Mouse (Mus musculus): ENCODE measurements around the gene Tmco4. TPM values are rescaled to one million over a fixed set of nuclear protein-coding genes. Genes with fewer than 3 reads are reported as not detected.

Gene Tmco4
- polyA plus RNA-seq, 1 experiment from 2014 or later = 1.7 TPM

DNA sequence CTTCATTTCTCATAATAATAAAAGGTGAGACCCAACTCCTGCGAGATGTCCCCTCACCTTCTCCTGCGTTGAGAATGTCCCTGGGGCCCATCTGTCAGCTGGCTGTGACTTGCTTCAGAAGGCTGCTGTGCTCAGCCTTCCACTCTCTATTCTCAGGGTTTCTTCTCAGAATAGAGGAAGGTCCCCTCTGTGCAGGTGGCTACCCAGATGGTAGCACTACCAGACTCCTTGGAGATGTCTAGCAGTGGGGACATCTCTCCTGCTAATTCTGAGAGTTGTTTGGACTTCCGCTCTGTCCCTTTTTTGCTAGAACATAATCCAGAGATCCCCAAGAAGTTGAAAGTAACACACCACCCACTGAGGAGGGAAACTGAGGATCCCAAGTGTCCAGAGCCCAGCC lies 62.3 kb downstream of the Tmco4 start:
- DNase-seq (ENCODE audit: low spot score) (no peak), ATAC-seq (ENCODE audit: insufficient read depth, low FRiP score, low TSS enrichment) (no peak)
- no peak overlapping the region for H3K9ac ChIP-seq (ENCODE audit: low read length)
- WGBS = 93% methylated on average over 3 of the region's 3 CpGs
- H3K4me1 ChIP-seq (ENCODE audit: control insufficient read depth, insufficient read depth, low read length) = no peaks in the 10 kb centered on the region
- H3K27ac ChIP-seq (ENCODE audit: low read depth, low read length) = no peak overlapping the region
- no peaks in the 10 kb centered on the region for H3K36me3 ChIP-seq (ENCODE audit: control insufficient read depth, insufficient read depth, low read length)
- H3K27me3 ChIP-seq (ENCODE audit: control insufficient read depth, insufficient read depth, low read length) = no peaks in the 10 kb centered on the region
- H3K9me3 ChIP-seq (ENCODE audit: control insufficient read depth, low read length) = no peaks in the 10 kb centered on the region
- H3K4me3 ChIP-seq (ENCODE audit: low read depth, low read length) = no peak overlapping the region
- H3K4me2 ChIP-seq (ENCODE audit: low read depth) = no peak overlapping the region

DNA sequence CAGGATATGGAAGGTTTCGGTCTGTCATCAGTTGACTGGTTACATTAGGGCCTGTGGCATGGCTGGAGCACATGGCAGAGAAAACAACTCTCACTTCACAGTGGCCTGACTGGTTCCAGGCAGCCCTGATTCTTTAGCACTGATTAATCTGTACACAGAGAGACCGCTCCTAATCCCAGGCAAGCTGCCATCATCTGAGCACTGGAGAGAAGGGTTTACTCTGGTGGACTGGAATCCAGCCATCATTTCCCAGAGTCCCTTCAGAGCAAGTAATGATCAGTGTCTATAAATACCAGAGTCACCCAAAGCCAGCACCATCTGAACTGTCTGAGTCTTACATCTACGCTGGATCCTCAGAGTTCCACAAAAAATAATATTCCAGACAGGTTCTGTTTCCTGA lies 63.1 kb downstream of the Tmco4 start:
- Histone ChIP-seq H3K9me3 (ENCODE audit: control insufficient read depth, low read length) (no peaks in the 10 kb centered on the region), H3K4me3 (ENCODE audit: low read depth, low read length) (no peak overlapping the region), H3K36me3 (ENCODE audit: control insufficient read depth, insufficient read depth, low read length) (no peaks in the 10 kb centered on the region), H3K27ac (ENCODE audit: low read depth, low read length) (no peak overlapping the region), H3K27me3 (ENCODE audit: control insufficient read depth, insufficient read depth, low read length) (no peaks in the 10 kb centered on the region), H3K4me1 (ENCODE audit: control insufficient read depth, insufficient read depth, low read length) (no peaks in the 10 kb centered on the region), H3K9ac (ENCODE audit: low read length) (no peak overlapping the region), H3K4me2 (ENCODE audit: low read depth) (no peak overlapping the region)
- DNase-seq (ENCODE audit: low spot score) = no peak
- 96% methylated on average over 3 of the region's 3 CpGs for WGBS
- no peak for ATAC-seq (ENCODE audit: insufficient read depth, low FRiP score, low TSS enrichment)

DNA sequence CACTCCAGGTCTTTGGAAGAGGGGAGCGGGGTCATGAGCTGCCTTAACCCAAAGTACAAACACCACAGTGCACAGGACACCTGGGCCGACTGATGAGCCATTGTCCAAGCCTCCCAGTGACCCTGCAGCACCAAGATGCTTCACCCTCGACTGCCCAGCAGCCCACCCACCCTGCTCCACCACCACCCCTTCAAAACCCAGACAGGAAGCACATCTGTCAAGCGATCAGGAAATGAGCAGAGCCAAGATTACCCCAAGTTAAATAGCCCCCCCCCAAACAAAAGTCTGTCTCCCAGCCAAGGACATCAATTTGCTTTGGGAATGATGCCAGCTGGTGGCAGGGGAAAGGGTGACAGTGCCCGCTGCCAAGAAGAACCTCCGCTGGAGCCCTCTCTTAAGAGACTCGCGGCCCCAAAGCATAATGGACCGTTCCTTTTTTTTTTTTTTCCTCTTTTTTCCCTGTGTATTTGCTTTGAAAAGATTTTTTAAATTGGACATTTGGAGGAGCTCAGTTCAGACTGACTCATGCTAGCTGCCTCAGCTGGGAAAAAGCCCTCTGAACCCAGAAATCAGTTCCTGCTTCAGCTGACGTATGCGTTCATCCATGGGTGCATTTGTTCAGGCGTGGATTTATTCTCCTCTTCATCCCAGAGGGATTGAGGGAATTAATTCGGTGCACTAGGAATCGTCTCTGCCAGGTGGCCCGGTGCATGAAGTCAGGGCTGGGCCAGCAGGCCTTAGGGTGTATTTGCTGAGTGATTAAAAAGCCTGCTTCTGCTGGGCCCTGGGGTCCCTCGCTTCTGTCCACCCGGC lies 65.3 kb downstream of the Tmco4 start:
- Histone ChIP-seq H3K4me1 (ENCODE audit: control insufficient read depth, insufficient read depth, low read length) (no peaks in the 10 kb centered on the region), H3K27ac (ENCODE audit: low read depth, low read length) (no peak overlapping the region), H3K9ac (ENCODE audit: low read length) (no peak overlapping the region)

DNA sequence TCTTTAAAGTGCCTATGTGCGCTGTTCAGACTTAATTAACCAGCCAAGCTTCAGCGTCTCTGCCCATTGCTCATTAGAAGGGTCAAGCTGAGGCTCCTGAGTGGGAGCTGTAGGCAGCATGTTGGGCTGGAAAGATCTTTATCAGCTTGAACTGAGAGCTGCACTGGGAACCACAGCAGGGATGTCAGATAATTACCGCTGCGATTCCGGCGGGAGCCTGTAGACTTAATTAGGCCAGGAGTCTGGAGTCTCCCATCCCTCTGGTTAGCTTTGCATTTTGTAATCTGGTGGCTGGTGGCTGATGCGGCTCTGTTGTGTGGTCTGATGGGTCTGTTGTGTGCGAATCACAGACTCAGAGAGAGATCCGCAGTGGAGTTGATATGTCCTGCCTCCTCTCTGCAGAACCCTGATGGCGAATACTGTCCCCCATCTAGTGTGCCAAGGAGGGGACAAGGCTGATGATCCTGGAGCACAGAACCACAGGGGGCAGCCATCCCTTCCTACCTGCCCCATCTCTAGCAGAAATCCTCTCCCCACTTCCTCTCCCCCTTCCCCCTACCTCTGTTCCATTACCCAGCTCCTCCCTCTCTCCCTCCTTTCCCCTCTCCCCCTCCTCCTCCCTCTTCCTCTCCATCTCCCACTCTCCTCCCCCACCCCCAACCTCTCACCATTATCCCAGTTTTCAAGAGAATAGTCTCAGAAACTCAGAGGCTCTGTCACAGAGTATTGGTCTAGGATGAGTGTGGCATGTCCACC lies 67.6 kb downstream of the Tmco4 start:
- Histone ChIP-seq H3K9me3 (ENCODE audit: control insufficient read depth, low read length) (no peaks in the 10 kb centered on the region), H3K9ac (ENCODE audit: low read length) (no peak overlapping the region), H3K4me2 (ENCODE audit: low read depth) (no peak overlapping the region), H3K27me3 (ENCODE audit: control insufficient read depth, insufficient read depth, low read length) (no peaks in the 10 kb centered on the region), H3K4me1 (ENCODE audit: control insufficient read depth, insufficient read depth, low read length) (no peaks in the 10 kb centered on the region), H3K36me3 (ENCODE audit: control insufficient read depth, insufficient read depth, low read length) (no peaks in the 10 kb centered on the region), H3K27ac (ENCODE audit: low read depth, low read length) (no peak overlapping the region), H3K4me3 (ENCODE audit: low read depth, low read length) (no peak overlapping the region)
- no peak for ATAC-seq (ENCODE audit: insufficient read depth, low FRiP score, low TSS enrichment)
- no peak for DNase-seq (ENCODE audit: low spot score)
- WGBS = 10% methylated on average over 9 of the region's 10 CpGs

More for the DNA sequence above, 65.3 kb downstream of the Tmco4 start:
- WGBS = 70% methylated on average over 17 of the region's 17 CpGs
- Histone ChIP-seq H3K36me3 (ENCODE audit: control insufficient read depth, insufficient read depth, low read length) (no peaks in the 10 kb centered on the region), H3K27me3 (ENCODE audit: control insufficient read depth, insufficient read depth, low read length) (no peaks in the 10 kb centered on the region), H3K4me3 (ENCODE audit: low read depth, low read length) (no peak overlapping the region), H3K9me3 (ENCODE audit: control insufficient read depth, low read length) (no peaks in the 10 kb centered on the region), H3K4me2 (ENCODE audit: low read depth) (no peak overlapping the region)
- DNase-seq (ENCODE audit: low spot score) = no peak
- no peak for ATAC-seq (ENCODE audit: insufficient read depth, low FRiP score, low TSS enrichment)

DNA sequence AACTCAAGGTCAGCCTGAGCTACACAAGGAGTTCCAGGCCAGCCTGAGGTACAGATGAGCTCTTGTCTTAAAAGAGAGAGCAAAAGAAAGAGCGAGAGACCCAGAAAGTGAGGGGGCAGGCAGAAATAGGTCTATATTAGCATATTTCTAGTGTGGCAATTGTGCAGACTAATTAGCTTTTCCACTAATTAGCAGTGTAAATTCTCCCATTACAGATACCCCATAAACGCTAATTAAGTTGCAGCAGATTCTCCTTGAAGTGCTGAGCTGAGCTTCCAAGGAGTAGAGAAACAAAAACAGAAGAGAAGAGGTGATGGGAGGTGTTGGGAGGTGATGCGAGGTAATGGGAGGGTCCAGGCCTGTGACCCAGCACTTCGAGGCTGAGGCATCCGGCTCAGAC lies 69.9 kb downstream of the Tmco4 start:
- H3K27me3 ChIP-seq (ENCODE audit: control insufficient read depth, insufficient read depth, low read length) = no peaks in the 10 kb centered on the region
- H3K36me3 ChIP-seq (ENCODE audit: control insufficient read depth, insufficient read depth, low read length) = no peaks in the 10 kb centered on the region
- H3K9ac ChIP-seq (ENCODE audit: low read length) = no peak overlapping the region
- DNase-seq (ENCODE audit: low spot score) (no peak), ATAC-seq (ENCODE audit: insufficient read depth, low FRiP score, low TSS enrichment) (no peak)
- H3K9me3 ChIP-seq (ENCODE audit: control insufficient read depth, low read length) = no peaks in the 10 kb centered on the region
- no peak overlapping the region for H3K4me2 ChIP-seq (ENCODE audit: low read depth)
- H3K4me1 ChIP-seq (ENCODE audit: control insufficient read depth, insufficient read depth, low read length) = no peaks in the 10 kb centered on the region
- H3K27ac ChIP-seq (ENCODE audit: low read depth, low read length) = no peak overlapping the region
- WGBS = 82% methylated on average over 5 of the region's 5 CpGs
- H3K4me3 ChIP-seq (ENCODE audit: low read depth, low read length) = no peak overlapping the region

DNA sequence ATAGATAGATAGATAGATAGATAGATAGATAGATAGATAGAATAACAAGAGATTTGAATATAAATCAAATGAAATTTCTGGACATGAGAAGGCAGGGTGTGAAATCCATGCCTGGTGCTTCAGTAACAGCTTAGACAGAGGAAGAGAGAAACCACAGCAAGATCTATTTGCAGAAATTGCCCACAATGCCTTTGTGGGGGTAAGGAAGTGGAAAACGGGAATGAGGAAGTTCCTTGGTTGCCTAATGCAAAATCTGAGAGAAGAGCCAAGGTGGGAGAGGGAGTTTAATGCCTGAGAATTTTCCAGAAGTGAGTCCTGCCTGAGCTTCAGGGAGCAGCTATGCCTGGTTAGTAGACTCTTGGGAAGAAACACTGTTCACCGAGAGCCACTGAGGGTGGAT lies 70.9 kb downstream of the Tmco4 start:
- Histone ChIP-seq H3K9ac (ENCODE audit: low read length) (no peak overlapping the region), H3K27ac (ENCODE audit: low read depth, low read length) (no peak overlapping the region), H3K9me3 (ENCODE audit: control insufficient read depth, low read length) (no peaks in the 10 kb centered on the region), H3K36me3 (ENCODE audit: control insufficient read depth, insufficient read depth, low read length) (no peaks in the 10 kb centered on the region), H3K4me1 (ENCODE audit: control insufficient read depth, insufficient read depth, low read length) (no peaks in the 10 kb centered on the region), H3K4me2 (ENCODE audit: low read depth) (no peak overlapping the region), H3K27me3 (ENCODE audit: control insufficient read depth, insufficient read depth, low read length) (no peaks in the 10 kb centered on the region), H3K4me3 (ENCODE audit: low read depth, low read length) (no peak overlapping the region)
- WGBS = 88% methylated on average over 2 of the region's 2 CpGs
- DNase-seq (ENCODE audit: low spot score) (no peak), ATAC-seq (ENCODE audit: insufficient read depth, low FRiP score, low TSS enrichment) (no peak)

DNA sequence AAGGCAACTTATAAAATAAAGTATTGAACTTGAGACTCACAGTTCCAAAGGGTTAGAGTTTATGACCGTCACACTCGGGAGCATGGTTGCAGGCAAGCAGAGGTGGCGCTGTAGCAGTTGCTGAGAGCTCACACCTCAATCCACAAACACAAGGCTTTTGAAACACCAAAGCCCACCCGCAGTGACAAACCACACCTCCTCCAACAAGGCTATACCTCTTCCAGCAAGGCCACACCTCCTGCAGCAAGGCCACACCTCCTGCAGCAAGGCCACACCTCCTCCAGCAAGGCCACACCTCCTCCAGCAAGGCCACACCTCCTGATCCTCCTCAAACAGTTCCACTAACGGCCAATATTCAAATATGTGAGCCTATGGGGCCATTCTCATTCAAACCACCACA lies 71.9 kb downstream of the Tmco4 start:
- ATAC-seq (ENCODE audit: insufficient read depth, low FRiP score, low TSS enrichment) (no peak), DNase-seq (ENCODE audit: low spot score) (no peak)
- no peak overlapping the region for H3K9ac ChIP-seq (ENCODE audit: low read length)
- no peaks in the 10 kb centered on the region for H3K36me3 ChIP-seq (ENCODE audit: control insufficient read depth, insufficient read depth, low read length)
- H3K27me3 ChIP-seq (ENCODE audit: control insufficient read depth, insufficient read depth, low read length) = no peaks in the 10 kb centered on the region
- H3K27ac ChIP-seq (ENCODE audit: low read depth, low read length) = no peak overlapping the region
- H3K4me3 ChIP-seq (ENCODE audit: low read depth, low read length) = no peak overlapping the region
- 88% methylated on average over 5 of the region's 5 CpGs for WGBS
- H3K4me2 ChIP-seq (ENCODE audit: low read depth) = no peak overlapping the region
- H3K9me3 ChIP-seq (ENCODE audit: control insufficient read depth, low read length) = no peaks in the 10 kb centered on the region
- no peaks in the 10 kb centered on the region for H3K4me1 ChIP-seq (ENCODE audit: control insufficient read depth, insufficient read depth, low read length)

DNA sequence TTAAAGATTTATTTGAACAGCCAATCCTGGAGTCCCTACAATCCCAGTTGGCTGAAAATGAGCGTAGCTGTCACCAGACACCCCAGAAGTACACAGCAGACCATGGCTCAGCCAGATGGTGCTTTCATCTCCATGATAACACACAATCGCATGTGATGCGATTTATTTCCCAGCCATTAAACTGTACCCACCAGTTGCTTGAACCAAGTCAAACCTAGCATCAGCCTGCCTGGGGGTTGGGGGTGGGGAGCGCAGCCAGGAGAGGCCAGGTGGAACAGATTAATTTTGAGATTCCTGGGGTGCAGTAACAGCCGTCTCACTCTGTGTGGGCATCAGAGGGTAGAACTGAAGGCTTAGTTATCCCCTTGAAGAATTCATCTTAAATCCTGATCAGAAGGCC lies 73.7 kb downstream of the Tmco4 start:
- H3K4me2 ChIP-seq (ENCODE audit: low read depth) = no peak overlapping the region
- no peaks in the 10 kb centered on the region for H3K4me1 ChIP-seq (ENCODE audit: control insufficient read depth, insufficient read depth, low read length)
- no peak overlapping the region for H3K4me3 ChIP-seq (ENCODE audit: low read depth, low read length)
- DNase-seq (ENCODE audit: low spot score) (no peak), ATAC-seq (ENCODE audit: insufficient read depth, low FRiP score, low TSS enrichment) (no peak)
- H3K9ac ChIP-seq (ENCODE audit: low read length) = no peak overlapping the region
- no peaks in the 10 kb centered on the region for H3K9me3 ChIP-seq (ENCODE audit: control insufficient read depth, low read length)
- WGBS = 83% methylated on average over 5 of the region's 5 CpGs
- H3K36me3 ChIP-seq (ENCODE audit: control insufficient read depth, insufficient read depth, low read length) = no peaks in the 10 kb centered on the region
- H3K27ac ChIP-seq (ENCODE audit: low read depth, low read length) = no peak overlapping the region
- no peaks in the 10 kb centered on the region for H3K27me3 ChIP-seq (ENCODE audit: control insufficient read depth, insufficient read depth, low read length)

DNA sequence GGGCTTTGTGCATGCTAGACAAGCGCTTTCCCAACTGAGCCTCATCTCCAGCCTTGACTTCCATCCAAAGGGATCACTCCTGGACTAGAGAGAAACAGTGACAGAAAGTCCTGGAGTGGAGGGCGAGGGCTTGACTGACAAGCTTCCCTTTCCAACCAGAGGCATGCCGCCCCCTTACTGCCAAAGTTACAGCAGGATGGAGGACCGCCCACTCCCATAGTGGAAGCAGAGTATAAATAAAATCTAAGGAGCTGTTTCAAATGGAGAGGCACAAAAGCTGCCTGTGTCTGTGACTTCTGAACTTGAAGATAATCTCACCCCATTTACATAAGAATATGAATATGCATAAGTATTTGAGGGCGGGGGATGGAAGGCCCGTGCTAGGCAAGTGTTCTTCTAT lies 75.8 kb downstream of the Tmco4 start:
- 75% methylated on average over 6 of the region's 6 CpGs for WGBS

More for the DNA sequence above, 75.8 kb downstream of the Tmco4 start:
- no peak overlapping the region for H3K4me2 ChIP-seq (ENCODE audit: low read depth)
- H3K4me1 ChIP-seq (ENCODE audit: control insufficient read depth, insufficient read depth, low read length) = no peaks in the 10 kb centered on the region
- no peaks in the 10 kb centered on the region for H3K36me3 ChIP-seq (ENCODE audit: control insufficient read depth, insufficient read depth, low read length)
- H3K9ac ChIP-seq (ENCODE audit: low read length) = no peak overlapping the region
- no peak overlapping the region for H3K27ac ChIP-seq (ENCODE audit: low read depth, low read length)
- no peaks in the 10 kb centered on the region for H3K9me3 ChIP-seq (ENCODE audit: control insufficient read depth, low read length)
- DNase-seq (ENCODE audit: low spot score) = no peak
- no peak overlapping the region for H3K4me3 ChIP-seq (ENCODE audit: low read depth, low read length)
- no peak for ATAC-seq (ENCODE audit: insufficient read depth, low FRiP score, low TSS enrichment)
- H3K27me3 ChIP-seq (ENCODE audit: control insufficient read depth, insufficient read depth, low read length) = no peaks in the 10 kb centered on the region

All from neural tube, embryonic 11.5 days (tissue).